Mouse (Mus musculus): ENCODE results near the gene Gng8.
A peak's percentile ranks its signal among the peaks of the same experiment; 100 is the strongest.

Gene Gng8

GRCm38 (mm10) chr7:16923283-16924036 is 31.9 kb downstream of the Gng8 start:
- peak in 1 of 2 experiments; percentile 52 for DNase-seq (ENCODE audit: low spot score in 2 of 2)

- peak; percentile 99 to 100 for DNase-seq (ENCODE audit: low spot score in 2 of 2)
These were observed 32.6 kb downstream of the Gng8 start, which contains the start of gene Calm3 for GRCm38 (mm10) chr7:16924037-16924834. Gene Calm3 (minus strand): TSS chr7:16924114.

GRCm38 (mm10) chr7:16928341-16928740 is 36.8 kb downstream of the Gng8 start:
- no peak for DNase-seq (ENCODE audit: low spot score in 2 of 2)

GRCm38 (mm10) chr7:16930850-16931249 is 39.3 kb downstream of the Gng8 start:
- peak in 1 of 2 experiments; percentile 78 for DNase-seq (ENCODE audit: low spot score in 2 of 2)

GRCm38 (mm10) chr7:16931968-16932627 is 40.5 kb downstream of the Gng8 start:
- peak in 1 of 2 experiments; percentile 90 for DNase-seq (ENCODE audit: low spot score in 2 of 2)

GRCm38 (mm10) chr7:16932704-16933577 is 41.4 kb downstream of the Gng8 start:
- DNase-seq (ENCODE audit: low spot score in 2 of 2), result no peak

GRCm38 (mm10) chr7:16937312-16937711 is 45.7 kb downstream of the Gng8 start:
- no peak for DNase-seq (ENCODE audit: low spot score in 2 of 2)

- DNase-seq (ENCODE audit: low spot score in 2 of 2), result no peak
These were observed 46.7 kb downstream of the Gng8 start for GRCm38 (mm10) chr7:16938117-16938791.

GRCm38 (mm10) chr7:16940292-16940691 is 48.7 kb downstream of the Gng8 start:
- no peak for DNase-seq (ENCODE audit: low spot score in 2 of 2)

GRCm38 (mm10) chr7:16942861-16943260 is 51.3 kb downstream of the Gng8 start:
- DNase-seq (ENCODE audit: low spot score in 2 of 2), result no peak

GRCm38 (mm10) chr7:16944061-16944807 is 52.6 kb downstream of the Gng8 start, which contains the start of gene Pnmal2:
Gene Pnmal2 (plus strand): TSS chr7:16944682.
- DNase-seq (ENCODE audit: low spot score in 2 of 2), result peak; percentile 81 to 89

GRCm38 (mm10) chr7:16944808-16945315 is 53.3 kb downstream of the Gng8 start:
- DNase-seq (ENCODE audit: low spot score in 2 of 2), result no peak

Data from frontal cortex, postnatal 14 days (tissue).